Mouse (Mus musculus): ENCODE measurements around the gene Rps24. TPM values are rescaled to one million over a fixed set of nuclear protein-coding genes. Genes with fewer than 3 reads are reported as not detected.

Gene Rps24
- polyA plus RNA-seq, 1 experiment from 2014 or later: 1,035 TPM

DNA sequence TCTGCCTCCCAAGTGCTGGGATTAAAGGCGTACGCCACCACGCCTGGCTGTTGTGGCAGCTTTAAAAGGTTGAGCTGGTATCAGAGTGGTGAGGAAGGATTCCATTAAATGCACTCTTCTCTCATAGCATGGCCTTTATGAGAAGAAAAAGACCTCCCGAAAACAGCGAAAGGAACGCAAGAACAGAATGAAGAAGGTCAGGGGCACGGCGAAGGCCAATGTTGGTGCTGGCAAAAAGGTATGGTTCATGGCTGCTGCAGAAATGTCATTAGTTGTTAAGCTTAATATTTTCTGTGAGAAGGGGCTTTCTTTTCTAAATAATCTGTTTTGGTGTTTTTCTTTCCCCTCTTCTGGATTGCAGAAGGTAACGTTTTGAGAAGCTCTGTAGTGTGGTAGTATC is 6.3 kb downstream of the Rps24 start:
- Histone ChIP-seq H3K4me1 (replicated peaks; ENCODE audit: control insufficient read depth, insufficient read depth, low read length) (peaks cover 16% of the 10 kb centered on the region; the same call in 1 of the 2 replicates), H3K4me3 (ENCODE audit: low read depth, low read length) (no peak overlapping the region), H3K27me3 (ENCODE audit: control insufficient read depth, insufficient read depth, low read length) (no peaks in the 10 kb centered on the region), H3K4me2 (ENCODE audit: low read depth, low read length, severe bottlenecking) (no peak overlapping the region), H3K27ac (ENCODE audit: low read depth, low read length) (no peak overlapping the region), H3K9ac (ENCODE audit: low read length) (no peak overlapping the region), H3K36me3 (ENCODE audit: control insufficient read depth, insufficient read depth, low read length) (peaks cover 37% of the 10 kb centered on the region; the same call in 1 of the 2 replicates), H3K9me3 (ENCODE audit: control insufficient read depth, low read length) (no peaks in the 10 kb centered on the region)
- ATAC-seq (replicated peaks; ENCODE audit: low FRiP score) (no peak), DNase-seq (ENCODE audit: low spot score) (no peak)
- 84% methylated on average over 9 of the region's 9 CpGs for WGBS

DNA sequence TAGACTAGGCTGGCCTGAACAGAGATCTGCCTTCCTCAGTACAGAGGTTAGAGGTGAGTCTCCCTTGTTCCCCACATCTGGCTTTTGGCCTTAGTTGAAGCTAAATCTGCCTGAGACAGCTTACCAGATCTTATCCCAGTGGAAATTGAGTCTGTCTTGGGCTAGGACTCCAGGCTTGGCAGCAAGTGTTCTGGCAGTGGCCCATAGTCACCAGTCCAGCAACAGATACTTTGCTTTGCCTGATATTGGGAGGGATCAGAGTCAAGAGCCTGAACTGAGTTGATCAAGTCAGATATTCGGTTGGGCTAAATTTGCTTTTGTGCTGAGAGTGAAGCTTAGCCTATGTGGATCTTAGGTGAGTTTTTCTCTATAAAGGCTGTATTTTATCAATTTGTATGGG is 9.6 kb downstream of the Rps24 start:
- no peak overlapping the region for H3K4me3 ChIP-seq (ENCODE audit: low read depth, low read length)
- H3K4me2 ChIP-seq (ENCODE audit: low read depth, low read length, severe bottlenecking): no peak overlapping the region
- ATAC-seq (replicated peaks; ENCODE audit: low FRiP score) (no peak), DNase-seq (ENCODE audit: low spot score) (no peak)
- no peak overlapping the region for H3K27ac ChIP-seq (ENCODE audit: low read depth, low read length)
- 97% methylated on average over 1 of the region's 1 CpGs for WGBS
- no peaks in the 10 kb centered on the region for H3K27me3 ChIP-seq (ENCODE audit: control insufficient read depth, insufficient read depth, low read length)
- H3K36me3 ChIP-seq (ENCODE audit: control insufficient read depth, insufficient read depth, low read length): peaks cover 37% of the 10 kb centered on the region; the same call in 1 of the 2 replicates
- H3K9ac ChIP-seq (ENCODE audit: low read length): no peak overlapping the region
- H3K4me1 ChIP-seq (replicated peaks; ENCODE audit: control insufficient read depth, insufficient read depth, low read length): peaks cover 23% of the 10 kb centered on the region; the same call in 1 of the 2 replicates
- H3K9me3 ChIP-seq (ENCODE audit: control insufficient read depth, low read length): no peaks in the 10 kb centered on the region

DNA sequence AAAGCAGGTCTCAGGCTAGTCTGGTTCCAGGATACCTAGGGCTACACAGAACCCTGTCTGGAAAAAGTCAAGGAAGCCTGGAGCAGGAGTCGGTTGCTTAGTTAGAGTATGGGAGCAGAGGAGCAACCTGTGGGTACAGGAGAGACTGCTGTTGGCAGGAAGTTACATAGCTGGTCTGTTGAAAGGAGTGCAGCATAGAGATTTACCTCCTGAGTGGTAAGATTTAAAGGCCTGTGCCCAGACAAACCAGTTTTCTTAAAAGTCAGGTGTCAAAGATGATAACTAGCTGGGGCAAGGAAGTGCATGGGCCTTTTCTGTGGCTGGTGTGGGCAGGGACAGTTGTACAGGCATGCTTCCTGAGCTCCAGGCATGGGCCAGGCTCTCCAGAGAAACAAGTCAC is 10.5 kb downstream of the Rps24 start:
- H3K4me2 ChIP-seq (ENCODE audit: low read depth, low read length, severe bottlenecking): no peak overlapping the region
- H3K4me3 ChIP-seq (ENCODE audit: low read depth, low read length): no peak overlapping the region
- H3K27ac ChIP-seq (ENCODE audit: low read depth, low read length): no peak overlapping the region
- H3K27me3 ChIP-seq (ENCODE audit: control insufficient read depth, insufficient read depth, low read length): no peaks in the 10 kb centered on the region
- H3K4me1 ChIP-seq (replicated peaks; ENCODE audit: control insufficient read depth, insufficient read depth, low read length): peaks cover 16% of the 10 kb centered on the region; the same call in 1 of the 2 replicates
- 92% methylated on average over 1 of the region's 1 CpGs for WGBS
- H3K9me3 ChIP-seq (ENCODE audit: control insufficient read depth, low read length): no peaks in the 10 kb centered on the region
- DNase-seq (ENCODE audit: low spot score) (no peak), ATAC-seq (replicated peaks; ENCODE audit: low FRiP score) (no peak)
- H3K9ac ChIP-seq (ENCODE audit: low read length): no peak overlapping the region
- H3K36me3 ChIP-seq (ENCODE audit: control insufficient read depth, insufficient read depth, low read length): peaks cover 32% of the 10 kb centered on the region; the same call in 1 of the 2 replicates

DNA sequence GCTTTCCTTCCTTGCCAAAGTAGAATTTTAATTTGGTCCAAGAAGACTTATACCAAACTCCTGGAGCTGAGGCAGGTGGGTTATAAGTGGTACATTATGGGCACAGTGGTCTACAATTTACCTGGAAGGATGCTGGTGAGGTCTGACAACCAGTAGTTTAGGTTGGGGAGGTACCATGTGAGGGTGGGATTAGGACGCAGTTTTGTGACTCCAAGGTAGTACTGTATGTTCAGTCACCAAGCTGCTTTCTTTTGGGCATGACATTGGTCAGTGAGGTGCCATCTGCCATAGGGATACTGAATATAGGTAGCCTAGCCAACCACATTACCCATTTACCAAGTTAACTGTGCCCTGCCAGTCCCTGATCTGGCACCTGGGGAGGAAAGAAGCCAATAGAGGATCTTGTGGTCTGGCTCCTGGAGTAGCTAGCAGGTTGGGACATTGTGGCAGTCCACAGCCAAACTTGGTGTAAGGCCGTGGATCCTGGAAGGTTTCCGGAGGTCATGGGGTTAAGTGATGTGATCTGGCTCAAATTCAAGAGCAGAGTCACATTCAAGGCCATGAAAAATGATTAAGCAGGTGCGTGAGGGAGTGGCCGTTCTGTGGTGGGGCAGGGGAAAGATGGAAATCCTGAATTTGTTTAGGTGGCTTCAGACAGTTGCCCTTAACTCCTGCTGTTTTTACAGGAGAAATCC is 11.8 kb downstream of the Rps24 start:
- Histone ChIP-seq H3K27ac (ENCODE audit: low read depth, low read length) (no peak overlapping the region), H3K36me3 (ENCODE audit: control insufficient read depth, insufficient read depth, low read length) (peaks cover 24% of the 10 kb centered on the region; the same call in 1 of the 2 replicates), H3K4me1 (replicated peaks; ENCODE audit: control insufficient read depth, insufficient read depth, low read length) (peaks cover 14% of the 10 kb centered on the region; the same call in 1 of the 2 replicates), H3K4me2 (ENCODE audit: low read depth, low read length, severe bottlenecking) (no peak overlapping the region), H3K4me3 (ENCODE audit: low read depth, low read length) (no peak overlapping the region), H3K9ac (ENCODE audit: low read length) (no peak overlapping the region), H3K27me3 (ENCODE audit: control insufficient read depth, insufficient read depth, low read length) (no peaks in the 10 kb centered on the region), H3K9me3 (ENCODE audit: control insufficient read depth, low read length) (no peaks in the 10 kb centered on the region)
- DNase-seq (ENCODE audit: low spot score) (no peak), ATAC-seq (replicated peaks; ENCODE audit: low FRiP score) (no peak)
- WGBS: 76% methylated on average over 5 of the region's 5 CpGs

DNA sequence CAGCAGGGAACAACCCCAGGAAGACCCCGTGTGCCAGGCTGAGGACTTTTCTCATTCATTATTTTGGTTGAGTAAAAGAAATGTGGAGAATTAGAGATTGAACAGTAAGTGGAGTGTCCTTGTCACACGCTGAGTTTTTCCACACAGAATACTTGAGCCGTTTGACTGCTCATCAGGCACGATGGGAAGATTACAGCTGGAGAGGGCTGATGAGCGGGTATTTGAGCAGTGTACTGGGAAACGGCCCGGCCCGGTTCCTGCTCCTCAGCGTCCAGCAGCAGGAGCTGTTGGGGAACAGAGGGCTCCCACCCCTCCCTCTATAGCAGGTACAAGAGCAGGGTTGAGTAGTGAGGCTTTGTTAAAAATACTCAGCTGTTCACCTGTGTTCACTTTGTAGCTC is 12.6 kb downstream of the Rps24 start:
- Histone ChIP-seq H3K27me3 (ENCODE audit: control insufficient read depth, insufficient read depth, low read length) (no peaks in the 10 kb centered on the region), H3K4me1 (replicated peaks; ENCODE audit: control insufficient read depth, insufficient read depth, low read length) (peaks cover 9% of the 10 kb centered on the region; the same call in 1 of the 2 replicates), H3K4me3 (ENCODE audit: low read depth, low read length) (no peak overlapping the region), H3K4me2 (ENCODE audit: low read depth, low read length, severe bottlenecking) (no peak overlapping the region), H3K9ac (ENCODE audit: low read length) (no peak overlapping the region), H3K9me3 (ENCODE audit: control insufficient read depth, low read length) (no peaks in the 10 kb centered on the region), H3K27ac (ENCODE audit: low read depth, low read length) (no peak overlapping the region; the same call in 1 of the 2 replicates), H3K36me3 (ENCODE audit: control insufficient read depth, insufficient read depth, low read length) (peaks cover 18% of the 10 kb centered on the region; the same call in 1 of the 2 replicates)
- ATAC-seq (replicated peaks; ENCODE audit: low FRiP score) (no peak), DNase-seq (ENCODE audit: low spot score) (no peak)
- WGBS: 40% methylated on average over 9 of the region's 9 CpGs

DNA sequence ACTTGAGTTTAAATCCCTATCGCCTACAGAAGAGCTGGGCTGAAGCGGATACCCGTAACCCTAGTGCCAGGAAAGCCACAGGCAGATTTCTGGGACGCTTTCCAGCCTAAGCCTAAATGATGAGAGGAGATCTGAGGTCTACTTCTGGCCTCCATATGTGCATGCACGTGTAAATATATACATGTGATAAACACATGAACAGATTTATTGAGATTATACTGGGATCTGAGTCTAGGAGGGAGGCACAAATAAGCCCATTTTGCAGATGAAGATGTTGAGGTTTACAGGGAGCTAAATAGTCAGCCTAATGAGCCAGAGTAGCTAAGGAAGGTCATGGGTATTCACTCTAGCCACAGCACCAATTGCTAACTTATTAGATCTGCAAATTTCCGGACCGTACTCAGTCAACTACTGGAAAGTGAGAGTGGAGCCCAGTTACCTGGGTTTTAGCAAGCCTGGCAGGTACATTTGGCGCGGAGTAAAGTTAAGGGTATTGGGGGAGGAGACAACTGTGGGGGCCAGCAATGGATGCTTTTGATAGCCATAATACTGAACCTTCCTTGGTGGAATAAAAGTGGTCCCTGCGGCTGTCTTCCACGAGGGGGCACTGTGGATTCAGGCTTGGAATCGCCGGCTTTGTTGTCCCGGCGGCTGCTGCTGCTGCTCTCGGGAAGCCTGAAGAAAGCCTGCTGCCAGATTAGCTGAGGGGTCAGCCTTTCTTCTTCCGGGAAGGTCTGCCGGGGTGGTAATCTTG is 13.3 kb downstream of the Rps24 start:
- Histone ChIP-seq H3K27me3 (ENCODE audit: control insufficient read depth, insufficient read depth, low read length) (no peaks in the 10 kb centered on the region), H3K9me3 (ENCODE audit: control insufficient read depth, low read length) (no peaks in the 10 kb centered on the region), H3K36me3 (ENCODE audit: control insufficient read depth, insufficient read depth, low read length) (peaks cover 16% of the 10 kb centered on the region; the same call in 1 of the 2 replicates), H3K4me1 (replicated peaks; ENCODE audit: control insufficient read depth, insufficient read depth, low read length) (peaks cover 8% of the 10 kb centered on the region; the same call in 1 of the 2 replicates), H3K4me2 (ENCODE audit: low read depth, low read length, severe bottlenecking) (peak overlapping the region; percentile 19; the same call in 1 of the 2 replicates), H3K9ac (ENCODE audit: low read length) (peak overlapping the region; percentile 54), H3K27ac (ENCODE audit: low read depth, low read length) (peak overlapping the region; percentile 79), H3K4me3 (ENCODE audit: low read depth, low read length) (no peak overlapping the region)
- DNase-seq (ENCODE audit: low spot score): peak; percentile 96
- WGBS: 21% methylated on average over 18 of the region's 18 CpGs
- ATAC-seq (replicated peaks; ENCODE audit: low FRiP score): peak; percentile 74

DNA sequence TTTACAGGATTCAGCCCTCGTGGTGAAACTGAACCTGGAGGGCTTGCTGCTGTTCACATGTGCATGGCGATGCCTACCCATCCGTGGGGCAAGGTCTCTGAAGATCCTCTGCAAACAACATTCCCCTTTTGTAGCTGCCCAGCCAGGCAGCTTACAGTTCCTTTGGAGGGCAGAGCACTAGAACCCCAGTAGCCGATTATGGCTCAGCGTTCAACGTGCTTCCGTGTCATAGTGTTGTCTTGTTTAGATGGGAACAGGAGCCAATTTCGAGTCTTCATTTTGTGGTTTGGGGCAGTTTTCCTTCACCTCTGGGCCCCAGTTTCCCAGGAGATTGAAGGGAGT is 13.9 kb downstream of the Rps24 start:
- Histone ChIP-seq H3K9me3 (ENCODE audit: control insufficient read depth, low read length) (no peaks in the 10 kb centered on the region), H3K4me3 (ENCODE audit: low read depth, low read length) (no peak overlapping the region), H3K27me3 (ENCODE audit: control insufficient read depth, insufficient read depth, low read length) (no peaks in the 10 kb centered on the region), H3K27ac (ENCODE audit: low read depth, low read length) (peak overlapping the region; percentile 79), H3K9ac (ENCODE audit: low read length) (peak overlapping the region; percentile 54), H3K4me2 (ENCODE audit: low read depth, low read length, severe bottlenecking) (peak overlapping the region; percentile 19; the same call in 1 of the 2 replicates), H3K36me3 (ENCODE audit: control insufficient read depth, insufficient read depth, low read length) (peaks cover 14% of the 10 kb centered on the region; the same call in 1 of the 2 replicates), H3K4me1 (replicated peaks; ENCODE audit: control insufficient read depth, insufficient read depth, low read length) (peaks cover 8% of the 10 kb centered on the region; the same call in 1 of the 2 replicates)
- 10% methylated on average over 8 of the region's 8 CpGs for WGBS
- ATAC-seq (replicated peaks; ENCODE audit: low FRiP score) (no peak; the same call in 1 of the 2 replicates), DNase-seq (ENCODE audit: low spot score) (no peak)

DNA sequence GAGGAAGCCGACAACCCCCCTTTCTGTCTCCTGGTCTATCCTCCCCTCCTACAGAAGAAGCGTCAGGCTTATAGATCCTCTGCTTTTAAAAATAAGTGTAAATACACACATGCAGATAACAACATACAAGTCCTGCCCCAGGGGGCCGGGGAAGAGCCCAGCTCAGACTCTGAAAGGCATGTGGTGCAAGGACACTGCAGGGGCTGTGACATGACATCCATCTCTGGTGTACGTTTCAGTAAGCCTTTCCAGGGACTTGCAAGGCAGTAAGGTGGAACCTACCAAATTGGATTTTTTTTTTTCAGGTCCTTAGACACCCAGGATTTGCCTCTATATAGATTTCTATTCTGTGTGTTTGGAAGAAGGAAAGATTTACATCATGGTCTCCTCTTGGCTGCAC is 14.3 kb downstream of the Rps24 start:
- Histone ChIP-seq H3K4me2 (ENCODE audit: low read depth, low read length, severe bottlenecking) (no peak overlapping the region), H3K9ac (ENCODE audit: low read length) (peak overlapping the region; percentile 54), H3K27ac (ENCODE audit: low read depth, low read length) (peak overlapping the region; percentile 79), H3K27me3 (ENCODE audit: control insufficient read depth, insufficient read depth, low read length) (no peaks in the 10 kb centered on the region), H3K4me3 (ENCODE audit: low read depth, low read length) (no peak overlapping the region), H3K36me3 (ENCODE audit: control insufficient read depth, insufficient read depth, low read length) (peaks cover 10% of the 10 kb centered on the region; the same call in 1 of the 2 replicates), H3K9me3 (ENCODE audit: control insufficient read depth, low read length) (no peaks in the 10 kb centered on the region), H3K4me1 (replicated peaks; ENCODE audit: control insufficient read depth, insufficient read depth, low read length) (peaks cover 8% of the 10 kb centered on the region; the same call in 1 of the 2 replicates)
- DNase-seq (ENCODE audit: low spot score): no peak
- ATAC-seq (replicated peaks; ENCODE audit: low FRiP score): no peak
- 61% methylated on average over 4 of the region's 4 CpGs for WGBS
